Mouse (Mus musculus): ENCODE data around the gene Opa1.

GRCm38 (mm10) chr16:29541261-29541683, 37.9 kb upstream of the Opa1 start:
- TF ChIP-seq CTCF (IDR thresholded peaks at IDR 0.05; ENCODE audit: low read depth) (no peak), EP300 (IDR thresholded peaks at IDR 0.05; ENCODE audit: low read depth) (no peak)
